Mouse (Mus musculus): ENCODE measurements around the gene Tmem109. TPM values are rescaled to one million over a fixed set of nuclear protein-coding genes. Genes with fewer than 3 reads are reported as not detected.

The Tmem109 gene
- 54.6 TPM for polyA plus RNA-seq (2017; shearing (Covaris generic))

DNA sequence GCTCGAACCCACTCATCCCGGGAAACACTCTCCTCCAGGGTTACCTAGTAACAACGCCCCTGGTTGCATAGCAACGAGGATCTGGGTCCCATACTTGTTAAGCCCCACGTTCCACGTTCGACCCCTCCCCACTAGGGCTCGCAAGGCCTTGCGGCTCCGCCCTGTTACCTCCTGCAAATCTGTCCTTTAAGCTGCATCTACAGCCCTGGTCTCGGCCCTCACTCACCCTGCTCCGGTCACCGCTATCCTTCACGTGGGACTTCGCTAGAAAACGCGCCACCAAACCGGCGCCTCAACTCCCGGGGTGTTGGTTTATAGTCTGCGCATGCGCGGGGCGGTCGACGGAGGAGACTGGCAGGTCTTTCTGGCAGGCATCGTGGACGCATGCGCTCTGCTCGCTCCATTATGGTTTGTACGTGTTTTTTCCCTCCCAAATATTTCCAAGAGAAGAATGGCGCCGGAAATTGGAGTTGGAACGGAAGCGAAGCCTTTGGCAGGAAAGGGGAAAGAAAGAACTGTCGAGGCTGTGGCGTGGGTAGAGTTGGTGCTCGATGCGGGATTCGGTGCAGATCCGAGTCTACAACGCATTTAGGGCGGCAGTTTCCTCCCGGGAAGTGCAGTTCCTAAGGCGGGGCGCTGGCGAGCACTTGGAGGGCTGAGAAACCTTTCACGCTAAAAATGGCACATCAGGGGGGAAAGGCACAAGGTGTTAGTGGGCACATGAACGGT is at the start of gene Tmem109:
TSS of gene Tmem109 (minus strand) at position 576 of the 729 bp plus-strand sequence.

DNA sequence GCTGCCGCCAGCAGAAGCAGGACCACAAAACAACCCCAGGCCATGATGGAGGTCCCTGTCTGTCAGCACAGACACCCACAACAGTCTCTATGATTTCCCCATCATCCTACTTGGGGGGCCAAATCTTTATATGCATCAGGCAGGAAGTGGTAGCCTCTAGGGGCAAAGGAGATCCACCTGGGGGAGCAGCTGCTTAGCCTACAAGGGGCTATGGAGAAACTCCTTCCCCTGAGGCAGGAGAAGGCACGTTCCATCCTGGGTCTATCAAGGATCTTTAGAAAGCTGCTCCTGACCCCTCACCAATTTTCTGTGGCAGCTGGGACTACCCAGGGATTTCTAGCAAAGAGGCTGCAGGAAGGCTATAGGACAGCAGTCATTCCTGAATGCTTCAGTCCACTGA is 38.7 kb upstream of the Tmem109 start, which contains the start of gene Zp1:
TSS of gene Zp1 (minus strand) at position 101 of the 400 bp plus-strand sequence.

DNA sequence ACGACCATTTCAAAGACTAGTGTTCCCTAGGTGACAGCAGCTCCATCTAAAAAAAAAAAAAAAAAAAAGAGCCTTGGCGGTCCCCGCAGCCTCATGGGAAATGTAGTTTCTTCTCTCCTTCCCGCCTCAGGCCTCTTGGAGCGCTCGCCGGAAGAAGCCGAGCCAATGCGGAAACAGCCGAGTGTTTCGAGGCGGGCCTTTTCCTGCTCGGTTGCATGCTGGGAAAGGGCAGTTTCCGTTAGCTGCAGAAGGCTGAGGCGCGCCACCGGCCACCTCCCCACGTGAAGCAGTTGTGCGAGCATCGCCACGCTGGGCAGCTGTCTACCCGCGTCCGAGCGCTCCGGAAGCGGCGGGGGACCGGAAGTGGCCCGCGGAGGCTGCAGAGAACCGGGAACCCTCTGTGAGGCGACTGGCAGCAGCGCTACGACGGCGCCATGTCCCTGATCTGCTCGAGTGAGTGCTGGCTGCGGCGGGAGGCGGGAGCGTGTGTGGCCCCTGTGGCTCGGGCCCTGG is 13.3 kb upstream of the Tmem109 start, which contains the start of gene Prpf19:
TSS of gene Prpf19 (plus strand) at position 216 of the 513 bp plus-strand sequence.

GRCm38 (mm10) chr19:10869886-10870527 is 11.8 kb downstream of the Tmem109 start, which contains the start of gene Tmem132a:
TSS of gene Tmem132a (minus strand) at chr19:10869940.

DNA sequence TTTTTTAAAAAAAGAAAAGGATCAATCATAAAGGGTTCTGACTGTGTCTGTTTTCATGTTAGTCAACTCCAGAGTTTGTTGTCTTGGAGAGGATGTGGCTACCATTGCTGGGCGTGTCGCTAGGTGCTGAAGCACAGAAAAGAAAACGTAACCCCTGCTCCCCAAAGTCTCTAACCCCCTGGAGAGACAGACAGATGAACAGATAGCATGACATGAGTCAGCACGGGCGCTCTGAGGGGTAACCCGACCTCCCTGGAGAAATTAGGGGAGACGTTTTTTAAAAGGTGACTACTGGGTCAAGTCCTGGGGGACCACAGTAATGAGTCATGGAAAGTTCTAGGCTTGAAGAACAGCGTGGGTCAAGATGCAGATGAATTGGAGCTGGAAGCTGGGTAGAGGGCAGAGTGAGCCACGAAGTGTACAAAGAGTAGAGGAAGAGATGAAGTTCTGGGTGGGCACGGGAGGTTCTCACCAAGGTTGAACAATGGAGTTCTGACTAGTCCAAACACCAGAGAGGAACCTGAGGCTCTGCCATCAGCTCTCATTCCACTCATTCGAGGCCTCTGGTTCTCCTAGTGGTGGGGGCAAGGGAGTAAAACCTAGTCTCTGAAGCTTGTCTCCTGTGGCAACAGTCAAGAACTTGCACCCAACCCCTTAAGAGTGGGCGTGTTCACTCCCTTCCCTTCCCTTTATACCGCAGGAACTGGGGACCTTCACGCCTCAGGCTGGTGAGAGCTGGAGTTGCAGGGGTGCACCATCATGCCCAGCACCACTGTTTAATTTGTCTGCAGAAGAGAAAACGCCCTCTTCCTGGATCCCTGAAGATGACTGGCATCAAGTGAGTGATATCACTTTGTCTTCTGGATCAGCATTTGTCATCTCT is 42.5 kb downstream of the Tmem109 start, which contains the start of gene Slc15a3:
TSS of gene Slc15a3 (plus strand) at position 718 of the 883 bp plus-strand sequence.

DNA sequence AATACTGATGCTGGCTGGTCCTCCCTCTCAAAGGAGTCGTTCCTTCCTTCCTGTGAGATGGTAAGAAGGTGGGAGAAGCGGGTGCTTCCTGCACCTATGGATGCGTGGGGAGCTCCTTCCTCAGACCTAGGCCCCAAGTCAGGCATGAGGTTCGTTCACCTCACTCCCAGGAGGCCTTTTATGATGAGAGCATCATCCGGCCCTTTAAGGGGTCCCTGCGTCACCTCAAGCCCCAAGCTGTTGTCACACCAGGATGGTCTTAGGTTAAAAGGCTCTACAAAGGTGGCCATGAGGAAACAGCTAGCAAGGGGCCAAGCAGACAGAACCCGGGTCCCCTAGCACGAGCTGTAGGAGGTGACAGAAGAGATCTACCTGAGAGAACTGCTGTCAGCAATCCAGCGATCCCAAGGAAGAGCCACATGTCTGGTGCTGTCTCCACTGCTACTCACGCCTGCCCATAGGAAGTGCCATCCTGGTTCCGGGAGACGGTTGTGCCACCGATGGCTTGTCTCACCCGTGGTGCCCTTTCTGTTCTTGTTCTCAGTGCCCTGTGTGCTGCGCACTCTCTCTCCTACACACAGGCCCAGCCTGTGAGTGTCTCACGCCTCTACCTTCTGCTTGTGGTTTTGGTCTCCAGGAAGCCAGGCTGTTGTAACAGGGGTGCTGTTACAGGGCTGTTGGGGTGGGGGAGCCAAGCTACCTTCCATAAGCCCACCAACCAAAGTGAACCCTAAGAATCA is 52.2 kb downstream of the Tmem109 start, which contains the start of gene Cd6:
TSS of gene Cd6 (minus strand) at position 623 of the 740 bp plus-strand sequence.

Other genes with a start within 250 kb of the Tmem109 start
- gene Vwce, start 247.8 kb downstream of the Tmem109 start, polyA plus RNA-seq (2017; shearing (Covaris generic)): 1.0 TPM
- not detected for gene Pga5, start 203.9 kb downstream of the Tmem109 start, polyA plus RNA-seq (2017; shearing (Covaris generic))
- gene Vps37c, start 193.3 kb downstream of the Tmem109 start, polyA plus RNA-seq (2017; shearing (Covaris generic)): 25.1 TPM
- 564 TPM for gene Cd5, start 143.0 kb downstream of the Tmem109 start, polyA plus RNA-seq (2017; shearing (Covaris generic))
- gene Cd6, start 51.9 kb downstream of the Tmem109 start, polyA plus RNA-seq (2017; shearing (Covaris generic)): 802 TPM
- gene Slc15a3, start 42.3 kb downstream of the Tmem109 start, polyA plus RNA-seq (2017; shearing (Covaris generic)): 19.5 TPM
- 2.6 TPM for gene Tmem132a, start 12.1 kb downstream of the Tmem109 start, polyA plus RNA-seq (2017; shearing (Covaris generic))
- 50.8 TPM for gene Prpf19, start 13.2 kb upstream of the Tmem109 start, polyA plus RNA-seq (2017; shearing (Covaris generic))
- gene Zp1, start 38.6 kb upstream of the Tmem109 start, polyA plus RNA-seq (2017; shearing (Covaris generic)): not detected
- gene Ptgdr2, start 55.2 kb upstream of the Tmem109 start, polyA plus RNA-seq (2017; shearing (Covaris generic)): not detected
- gene Ccdc86, start 67.3 kb upstream of the Tmem109 start, polyA plus RNA-seq (2017; shearing (Covaris generic)): 17.1 TPM
- not detected for gene Ms4a10, start 92.7 kb upstream of the Tmem109 start, polyA plus RNA-seq (2017; shearing (Covaris generic))
- 0.44 TPM for gene Ms4a15, start 111.2 kb upstream of the Tmem109 start, polyA plus RNA-seq (2017; shearing (Covaris generic))
- not detected for gene Ms4a18, start 136.0 kb upstream of the Tmem109 start, polyA plus RNA-seq (2017; shearing (Covaris generic))
- 1.1 TPM for gene Ms4a8a, start 199.1 kb upstream of the Tmem109 start, polyA plus RNA-seq (2017; shearing (Covaris generic))
- gene 1700017D01Rik, start 248.9 kb upstream of the Tmem109 start, polyA plus RNA-seq (2017; shearing (Covaris generic)): not detected